Comparison of ENCODE assay signal across 20 mouse cellular contexts in genomic region chr7:111999376-111999775, GRCm38 (mm10).
"Had no signal": no experiment of that assay in that cellular context is flagged by ENCODE, and none has a peak within 500 bp of the region (broad histone marks: within the 10 kb centered on the region; RNA-seq: fewer than 3 reads in every experiment).

No protein-coding gene starts in this region.

- H3K4me3 ChIP-seq: layer of hippocampus, adult 2 months; limb, embryonic 10.5 days; limb, embryonic 13.5 days; midbrain, embryonic 12.5 days; midbrain, embryonic 15.5 days; neural tube, embryonic 13.5 days had no signal

- ATAC-seq: intestine, postnatal 0 days; liver, postnatal 0 days; lung, postnatal 0 days; midbrain, embryonic 15.5 days had no signal

- DNase-seq: kidney, adult 9 months; kidney, postnatal 14 days; kidney, postnatal 4 days; layer of hippocampus, adult 9-11 months; liver; liver, postnatal 0 days; lung, embryonic 14.5 days; retina, postnatal 1 day; right cerebral cortex, postnatal 25 days; spleen, adult 18-20 months; thymus, postnatal 25 days had no signal

- H3K27ac ChIP-seq: layer of hippocampus, adult 2 months; limb, embryonic 10.5 days; limb, embryonic 13.5 days; liver, embryonic 14.5 days; midbrain, embryonic 12.5 days; midbrain, embryonic 15.5 days; neural tube, embryonic 13.5 days had no signal
